Mouse (Mus musculus) v-Abl transformed pro-B cells (cell line): ENCODE measurements at regions not wholly inside any gene's neighbourhood (a gene's known extent, or its start where the extent isn't known, plus 50 kb on each side); places are given as distances from the start of the nearest gene placed in this dataset.

Experiments used
- in situ Hi-C, 2 experiments: fragments of 400-800 bp; cut with MboI; formaldehyde crosslinking; loops; one replicate each; pipeline ENCODE4 v1.15.1; 2025; ENCODE audit not compliant: unreplicated experiment in 2 of 2

DNA sequence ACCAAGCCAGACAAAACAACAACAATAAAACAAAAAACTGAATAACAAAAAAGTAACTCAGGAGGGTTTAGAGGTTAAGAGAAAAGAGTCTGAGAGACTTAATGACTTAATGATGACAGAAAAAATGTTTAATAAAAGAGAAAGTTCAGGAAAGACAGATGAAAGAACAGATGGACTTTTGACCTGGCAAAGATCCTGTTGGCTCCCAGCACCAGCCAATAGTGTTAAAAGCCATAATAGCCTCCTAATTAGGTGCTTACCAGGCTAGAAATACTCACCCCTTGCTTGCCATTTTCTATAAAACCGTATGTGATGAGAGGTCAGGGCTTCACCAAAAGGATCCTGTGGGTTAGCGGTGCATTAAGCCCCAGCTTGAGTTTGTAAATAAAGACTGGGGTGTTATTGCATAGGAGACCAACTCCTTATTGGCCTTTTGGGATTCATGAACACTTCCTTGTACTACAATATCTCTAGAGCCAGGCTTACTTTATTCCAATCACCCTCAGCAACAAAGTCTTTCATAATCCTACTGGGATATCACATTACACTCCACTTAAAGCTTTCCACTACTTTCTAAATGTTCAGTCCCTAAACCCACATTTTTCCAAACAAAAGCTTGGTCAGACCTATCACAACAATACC is 282.1 kb upstream of the Rasa1 start:
- in situ Hi-C loops, result no loop called here

DNA sequence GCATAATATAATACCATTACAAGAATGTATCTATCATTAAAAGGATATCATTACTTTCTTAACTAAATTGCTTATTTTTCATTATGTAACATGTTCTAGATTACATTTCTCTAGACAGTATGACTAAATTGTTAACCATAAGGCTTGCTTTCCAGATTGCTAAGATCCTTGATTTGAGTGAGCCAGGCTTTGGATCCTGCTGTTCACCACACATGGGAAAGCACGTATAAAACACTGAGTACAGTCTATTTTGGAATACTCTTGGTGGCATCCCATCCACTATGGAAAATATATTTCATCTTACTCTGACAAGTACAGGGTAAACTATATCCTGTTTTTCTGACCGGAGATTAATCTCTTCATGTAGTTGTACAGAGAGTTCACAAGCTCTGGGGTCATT is 268.9 kb upstream of the Rasa1 start:
- in situ Hi-C loops, result no loop called here

- in situ Hi-C loops, result no loop called here
These were observed 267.3 kb upstream of the Rasa1 start for GRCm38 (mm10) chr13:85556101-85556853.

GRCm38 (mm10) chr13:85553072-85553471 is 264.1 kb upstream of the Rasa1 start:
- in situ Hi-C loops, result no loop called here

DNA sequence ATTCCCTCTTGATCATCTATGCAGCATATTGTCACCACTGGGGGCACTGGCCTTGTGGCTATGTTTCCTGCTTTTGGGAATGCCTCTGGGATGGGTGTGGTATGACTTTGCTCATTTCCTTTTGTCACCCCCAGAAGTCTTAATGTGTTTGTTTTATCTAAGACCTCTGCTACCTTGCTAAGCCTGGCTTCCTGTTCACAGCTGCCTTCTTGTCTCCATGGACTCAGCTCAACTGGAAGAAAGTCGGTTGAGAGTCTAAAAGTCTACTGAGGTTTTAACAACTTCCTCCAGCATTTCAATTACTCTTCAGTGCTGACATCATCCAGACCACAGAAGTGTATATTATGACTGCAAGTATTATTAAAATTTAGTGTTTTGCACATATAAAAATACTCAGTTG is 220.7 kb upstream of the Rasa1 start:
- in situ Hi-C loops, result loop anchor here (5.0 to 25.0 kb wide), 3 partner anchors 222 to 1772 kb away; partner anchors contain the start of gene Rasa1 (in 2 of the 2)

- in situ Hi-C loops, result loop anchor here (5.0 to 25.0 kb wide), 3 partner anchors 221 to 1771 kb away; partner anchors contain the start of gene Rasa1 (in 2 of the 2)
These were observed 219.6 kb upstream of the Rasa1 start for GRCm38 (mm10) chr13:85508552-85508951.

- in situ Hi-C loops, result loop anchor here (5.0 to 25.0 kb wide), 3 partner anchors 220 to 1770 kb away; partner anchors contain the start of gene Rasa1 (in 2 of the 2)
These were observed 218.6 kb upstream of the Rasa1 start for GRCm38 (mm10) chr13:85507374-85508101.

GRCm38 (mm10) chr13:85506875-85507274 is 217.9 kb upstream of the Rasa1 start:
- in situ Hi-C loops, result loop anchor here (5.0 to 25.0 kb wide), 3 partner anchors 220 to 1770 kb away; partner anchors contain the start of gene Rasa1 (in 2 of the 2)

- in situ Hi-C loops, result loop anchor here (5.0 to 25.0 kb wide), 3 partner anchors 219 to 1769 kb away; partner anchors contain the start of gene Rasa1 (in 2 of the 2)
These were observed 217.1 kb upstream of the Rasa1 start for GRCm38 (mm10) chr13:85506030-85506429.

DNA sequence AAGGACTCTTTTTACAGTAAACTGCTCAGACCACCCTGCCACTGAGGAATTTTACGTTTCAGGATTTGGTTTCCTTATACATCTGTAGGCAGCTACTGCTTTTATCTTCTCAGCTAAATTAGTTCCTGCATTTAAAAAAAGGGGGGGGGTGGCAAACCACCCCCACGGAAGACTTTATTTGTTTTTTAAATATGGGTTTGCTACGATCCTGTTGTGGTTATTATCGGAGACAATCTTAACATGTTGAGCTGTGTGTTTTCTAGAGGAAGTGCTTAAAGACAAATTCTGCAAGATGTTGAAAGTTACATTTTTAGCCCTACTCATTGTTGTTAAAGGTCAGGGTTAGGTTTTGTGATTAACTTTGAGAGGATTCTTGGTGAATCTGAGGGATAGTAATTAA is 216.1 kb upstream of the Rasa1 start:
- in situ Hi-C loops, result loop anchor here (5.0 to 25.0 kb wide), 3 partner anchors 218 to 1768 kb away; partner anchors contain the start of gene Rasa1 (in 2 of the 2)

DNA sequence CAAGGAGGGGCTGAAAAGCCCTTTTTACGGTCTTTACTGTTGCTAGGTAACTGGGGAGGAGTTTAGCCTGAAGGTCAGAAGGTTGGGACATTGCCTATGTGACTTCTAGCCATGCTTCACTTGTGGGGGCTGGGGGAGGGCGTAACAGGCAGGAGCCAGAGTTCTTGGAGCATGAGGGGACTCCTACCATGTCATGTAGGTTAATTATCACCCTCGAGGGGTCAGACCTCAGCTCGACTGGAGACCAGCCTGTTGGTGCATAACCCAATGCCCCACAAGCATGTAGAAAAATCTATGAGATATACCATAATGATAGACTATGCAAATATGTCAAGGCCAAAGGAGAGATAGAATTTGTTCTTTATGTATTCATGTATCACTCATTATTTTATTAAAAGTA is 215.1 kb upstream of the Rasa1 start:
- in situ Hi-C loops, result loop anchor here (10.0 to 25.0 kb wide), 2 partner anchors 309 to 1767 kb away; no protein-coding TSS in a partner anchor

DNA sequence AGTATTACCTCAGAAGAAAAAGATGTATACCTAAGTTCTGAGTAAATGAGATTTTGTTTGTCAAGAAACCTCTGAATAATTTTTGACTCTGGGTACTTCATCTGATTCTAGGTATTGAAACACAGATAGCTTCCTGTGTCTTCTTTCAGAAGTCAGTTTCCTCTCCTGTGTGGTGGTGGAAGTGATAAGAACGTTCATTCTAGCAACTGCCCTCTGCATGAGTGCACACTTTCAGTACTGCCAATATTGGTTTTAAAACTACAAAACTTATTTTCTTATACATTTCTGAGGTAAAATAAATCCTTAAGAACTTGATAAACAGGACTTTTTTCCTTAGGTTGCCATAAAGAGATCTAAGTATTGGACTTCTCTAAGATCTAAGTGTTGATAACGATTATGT is 209.8 kb upstream of the Rasa1 start:
- in situ Hi-C loops, result no loop called here

DNA sequence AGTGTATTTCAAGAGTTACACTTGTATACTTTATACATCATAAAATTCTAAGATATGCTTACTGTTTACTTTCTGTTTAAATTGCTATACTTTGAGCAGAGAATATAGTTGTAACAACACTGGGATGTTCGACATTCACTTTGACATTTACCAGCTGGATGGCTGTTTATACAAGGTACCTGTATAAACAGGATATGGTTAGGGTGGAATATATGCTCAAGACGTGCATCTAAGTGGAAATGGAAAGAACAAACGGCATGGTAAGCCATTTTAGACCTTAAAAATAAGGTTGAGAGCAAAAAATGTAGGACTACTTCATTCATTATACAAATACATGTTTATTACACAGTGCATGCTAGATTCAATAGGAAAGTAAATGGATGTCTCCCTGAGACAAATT is 195.9 kb upstream of the Rasa1 start:
- in situ Hi-C loops, result no loop called here

DNA sequence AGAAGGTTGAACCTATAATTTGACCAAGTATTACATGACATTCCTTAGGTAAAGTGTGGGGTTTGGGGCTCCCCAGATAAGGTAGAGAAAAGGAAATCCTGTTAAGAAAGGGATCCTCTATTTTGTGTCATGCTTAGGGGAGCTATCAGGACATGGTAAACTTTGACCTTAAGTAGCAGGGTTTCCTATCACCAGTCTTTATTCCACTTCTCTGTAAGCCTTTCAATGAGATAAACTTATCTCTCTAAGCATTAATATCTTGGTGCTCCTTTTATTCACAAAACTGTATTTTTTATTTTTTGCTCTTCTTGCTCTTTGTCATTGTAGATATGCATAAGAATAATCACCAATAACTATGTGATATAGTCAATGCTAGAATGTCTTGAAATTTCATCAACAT is 194.4 kb upstream of the Rasa1 start:
- in situ Hi-C loops, result no loop called here

DNA sequence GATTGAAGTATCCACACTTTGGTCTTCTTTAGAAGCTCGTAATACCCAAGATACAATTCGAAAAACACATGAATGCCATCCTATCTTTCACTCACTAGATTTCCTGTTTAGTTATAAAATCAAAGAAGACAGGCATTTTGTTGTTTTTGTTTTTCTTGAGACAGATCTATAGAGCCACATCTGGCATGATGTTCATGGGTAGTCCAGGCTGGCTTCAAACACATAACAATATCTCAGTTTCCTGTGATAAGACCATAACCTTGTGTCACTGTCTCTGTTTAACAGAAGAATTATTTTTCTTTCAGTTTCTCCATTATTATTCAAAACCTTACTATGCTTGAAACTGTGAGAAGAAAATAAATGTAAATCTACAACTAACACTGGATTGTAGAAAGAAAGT is 190.5 kb upstream of the Rasa1 start:
- in situ Hi-C loops, result no loop called here

DNA sequence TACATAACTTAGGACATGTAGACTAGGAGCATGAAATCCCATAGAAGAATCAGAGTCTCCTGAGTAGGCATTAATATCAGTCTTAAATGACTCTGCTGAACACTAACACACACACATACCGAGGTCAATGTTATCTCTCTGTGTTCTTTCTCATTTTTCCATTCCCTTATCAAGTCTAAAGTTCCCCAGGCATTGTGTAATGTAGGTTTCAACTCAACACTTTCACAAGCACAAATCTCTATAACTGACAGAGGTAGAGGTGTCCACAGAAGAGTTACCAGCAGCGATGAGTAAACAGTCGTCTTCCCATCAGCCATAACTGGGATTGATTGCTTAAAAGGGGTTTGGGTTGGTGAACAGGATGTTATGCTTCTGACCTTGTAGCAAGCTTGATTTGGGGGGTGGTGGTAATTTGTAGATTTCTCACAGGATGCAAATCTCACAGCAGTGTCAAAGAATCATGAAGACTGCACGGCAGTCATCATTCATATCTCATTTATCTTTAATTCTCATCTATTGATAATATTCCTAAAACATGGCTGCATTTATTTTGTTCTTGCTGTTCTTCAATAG is 187.4 kb upstream of the Rasa1 start:
- in situ Hi-C loops, result no loop called here

- in situ Hi-C loops, result no loop called here
These were observed 182.4 kb upstream of the Rasa1 start for GRCm38 (mm10) chr13:85471340-85471739.

- in situ Hi-C loops, result no loop called here
These were observed 170.5 kb upstream of the Rasa1 start for GRCm38 (mm10) chr13:85459387-85459786.

GRCm38 (mm10) chr13:85458611-85459010 is 169.7 kb upstream of the Rasa1 start:
- in situ Hi-C loops, result no loop called here

GRCm38 (mm10) chr13:85439581-85439980 is 150.7 kb upstream of the Rasa1 start:
- in situ Hi-C loops, result no loop called here

DNA sequence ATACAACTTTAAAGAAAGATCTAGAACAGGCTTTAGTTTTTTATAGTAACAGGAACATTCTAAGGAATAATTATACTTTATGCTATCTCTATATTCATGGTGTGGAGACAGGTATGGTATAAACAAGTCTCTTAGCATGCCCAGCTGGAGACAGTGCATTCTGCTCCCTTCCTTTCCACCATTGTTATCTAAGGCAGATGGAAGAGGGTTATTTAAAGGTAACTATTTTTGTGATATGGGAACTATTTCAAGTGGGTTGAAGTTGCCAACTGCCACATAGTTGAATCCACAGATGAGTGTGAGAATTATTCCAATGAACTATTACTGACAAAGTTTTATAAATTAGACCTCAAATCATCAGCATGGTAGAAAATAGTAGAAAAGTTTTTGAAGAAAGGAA is 148.9 kb upstream of the Rasa1 start:
- in situ Hi-C loops, result no loop called here
